Mouse (Mus musculus) neural tube, embryonic 14.5 days (tissue): ENCODE data around the gene Atp2b2. TPM values are rescaled to one million over a fixed set of nuclear protein-coding genes. Genes with fewer than 3 reads are reported as not detected.

Experiments
- ATAC-seq: fragments of 200-750 bp; cut with Nextera tagmentation; 2 replicates; pipeline ENCODE4 v1.8.0; 2017; ENCODE audit warnings: low read depth, mild to moderate bottlenecking, moderate TSS enrichment, moderate library complexity
- H3K27ac ChIP-seq: fragments of 300-500 bp; sonication (generic); 2 replicates; pipeline ENCODE4 v1.5.1; 2014; ENCODE audit warnings: low read depth, mild to moderate bottlenecking, control low read depth, low read length, moderate library complexity, mixed read lengths
- H3K27me3 ChIP-seq: fragments of 300-500 bp; sonication (generic); 2 replicates; pipeline ENCODE4 v1.6.1; 2014; ENCODE audit warnings: low read length; ENCODE audit not compliant: control insufficient read depth, insufficient read depth
- H3K36me3 ChIP-seq: fragments of 300-500 bp; sonication (generic); 2 replicates; pipeline ENCODE4 v1.6.1; 2014; ENCODE audit warnings: low read length, mixed read lengths; ENCODE audit not compliant: control insufficient read depth, insufficient read depth
- H3K4me1 ChIP-seq: fragments of 300-500 bp; sonication (generic); 2 replicates; pipeline ENCODE4 v1.6.1; 2014; ENCODE audit warnings: low read length; ENCODE audit not compliant: control insufficient read depth, insufficient read depth
- H3K4me2 ChIP-seq: fragments of 300-500 bp; sonication (generic); 2 replicates; pipeline ENCODE4 v1.6.1; 2014; ENCODE audit warnings: mild to moderate bottlenecking, low read depth, low read length, control low read depth
- H3K4me3 ChIP-seq: fragments of 300-500 bp; sonication (generic); 2 replicates; pipeline ENCODE4 v1.5.1; 2014; ENCODE audit warnings: low read depth, low read length, control low read depth, mixed read lengths
- H3K9ac ChIP-seq: fragments of 300-500 bp; sonication (generic); replicated peaks from 2 replicates; pipeline ENCODE4 v1.6.1; 2014; ENCODE audit warnings: low read depth, mild to moderate bottlenecking, control low read depth, low read length, mixed read lengths
- H3K9me3 ChIP-seq: fragments of 300-500 bp; sonication (generic); 2 replicates; pipeline ENCODE4 v1.6.1; 2016; ENCODE audit warnings: low read length; ENCODE audit not compliant: control insufficient read depth
- WGBS: fragments of 180-500 bp; shearing (Covaris S2); extraction: QIAGEN DNeasy Blood & Tissue Kit; methylation state at CpG from one replicate; pipeline ENCODE4 v1.1.7; 2014; 5-methylcytosine and 5-hydroxymethylcytosine counted together
- polyA plus RNA-seq: library from polyadenylated mRNA; unstranded; fragments of >200 nt; fragmentation: Nextera tagmentation; extraction: Ambion mirVana; gene quantifications from 2 replicates; pipeline ENCODE4 v1.2.1, GENCODE M21; 2014

Gene Atp2b2
- polyA plus RNA-seq, 1 experiment from 2014 or later: 38.6 TPM

GRCm38 (mm10) chr6:113994176-113994575 is 48.2 kb downstream of the Atp2b2 start:
- no peak overlapping the region for H3K4me2 ChIP-seq
- no peaks in the 10 kb centered on the region for H3K36me3 ChIP-seq
- H3K27me3 ChIP-seq: no peaks in the 10 kb centered on the region
- no peaks in the 10 kb centered on the region for H3K9me3 ChIP-seq
- no peak for ATAC-seq
- no peak overlapping the region for H3K9ac ChIP-seq
- no peak overlapping the region for H3K27ac ChIP-seq
- H3K4me1 ChIP-seq: no peaks in the 10 kb centered on the region
- H3K4me3 ChIP-seq: no peak overlapping the region
- 96% methylated on average over 5 of the region's 5 CpGs for WGBS

- H3K36me3 ChIP-seq: no peaks in the 10 kb centered on the region
- no peak overlapping the region for H3K4me3 ChIP-seq
- ATAC-seq: no peak
- no peaks in the 10 kb centered on the region for H3K4me1 ChIP-seq
- H3K9me3 ChIP-seq: no peaks in the 10 kb centered on the region
- no peaks in the 10 kb centered on the region for H3K27me3 ChIP-seq
- no peak overlapping the region for H3K27ac ChIP-seq
- H3K9ac ChIP-seq: no peak overlapping the region
- 77% methylated on average over 2 of the region's 2 CpGs for WGBS
- H3K4me2 ChIP-seq: no peak overlapping the region
Observed at GRCm38 (mm10) chr6:113992101-113992500, 50.3 kb downstream of the Atp2b2 start.

- no peak overlapping the region for H3K27ac ChIP-seq
Observed at GRCm38 (mm10) chr6:113991482-113991881, 50.9 kb downstream of the Atp2b2 start.

GRCm38 (mm10) chr6:113990044-113990443 is 52.4 kb downstream of the Atp2b2 start:
- Histone ChIP-seq H3K4me2 (no peak overlapping the region), H3K4me3 (no peak overlapping the region), H3K27ac (no peak overlapping the region), H3K9me3 (no peaks in the 10 kb centered on the region), H3K4me1 (no peaks in the 10 kb centered on the region), H3K27me3 (no peaks in the 10 kb centered on the region), H3K36me3 (no peaks in the 10 kb centered on the region), H3K9ac (no peak overlapping the region)
- 26% methylated on average over 1 of the region's 1 CpGs for WGBS
- ATAC-seq: no peak

More at GRCm38 (mm10) chr6:113991482-113991881, 50.9 kb downstream of the Atp2b2 start:
- no peak overlapping the region for H3K4me2 ChIP-seq
- ATAC-seq: no peak
- H3K9ac ChIP-seq: no peak overlapping the region
- H3K9me3 ChIP-seq: no peaks in the 10 kb centered on the region
- no peaks in the 10 kb centered on the region for H3K4me1 ChIP-seq
- no peaks in the 10 kb centered on the region for H3K36me3 ChIP-seq
- H3K27me3 ChIP-seq: no peaks in the 10 kb centered on the region
- 53% methylated on average over 11 of the region's 11 CpGs for WGBS
- no peak overlapping the region for H3K4me3 ChIP-seq

- no peak for ATAC-seq
- H3K4me1 ChIP-seq: no peaks in the 10 kb centered on the region
- no peak overlapping the region for H3K4me3 ChIP-seq
- H3K9ac ChIP-seq: no peak overlapping the region
- H3K9me3 ChIP-seq: no peaks in the 10 kb centered on the region
- no peaks in the 10 kb centered on the region for H3K36me3 ChIP-seq
- no peak overlapping the region for H3K4me2 ChIP-seq
- no peaks in the 10 kb centered on the region for H3K27me3 ChIP-seq
- no peak overlapping the region for H3K27ac ChIP-seq
- WGBS: 83% methylated on average over 2 of the region's 2 CpGs
Observed at GRCm38 (mm10) chr6:113988521-113988920, 53.9 kb downstream of the Atp2b2 start.

GRCm38 (mm10) chr6:113986671-113987070 is 55.7 kb downstream of the Atp2b2 start:
- Histone ChIP-seq H3K4me1 (no peaks in the 10 kb centered on the region), H3K27me3 (no peaks in the 10 kb centered on the region), H3K27ac (no peak overlapping the region), H3K4me2 (no peak overlapping the region), H3K4me3 (no peak overlapping the region), H3K9me3 (no peaks in the 10 kb centered on the region), H3K9ac (no peak overlapping the region), H3K36me3 (no peaks in the 10 kb centered on the region)
- WGBS: 55% methylated on average over 4 of the region's 4 CpGs
- ATAC-seq: no peak

- H3K4me1 ChIP-seq: no peaks in the 10 kb centered on the region
- no peaks in the 10 kb centered on the region for H3K36me3 ChIP-seq
- H3K9me3 ChIP-seq: no peaks in the 10 kb centered on the region
- no peak overlapping the region for H3K27ac ChIP-seq
- no peak overlapping the region for H3K4me3 ChIP-seq
- ATAC-seq: no peak
- no peaks in the 10 kb centered on the region for H3K27me3 ChIP-seq
- no peak overlapping the region for H3K4me2 ChIP-seq
- no peak overlapping the region for H3K9ac ChIP-seq
- WGBS: 86% methylated on average over 8 of the region's 8 CpGs
Observed at GRCm38 (mm10) chr6:113978673-113979072, 63.7 kb downstream of the Atp2b2 start.

GRCm38 (mm10) chr6:113978091-113978650 is 64.2 kb downstream of the Atp2b2 start:
- H3K9me3 ChIP-seq: no peaks in the 10 kb centered on the region
- no peak for ATAC-seq
- no peak overlapping the region for H3K9ac ChIP-seq
- no peaks in the 10 kb centered on the region for H3K36me3 ChIP-seq
- H3K4me3 ChIP-seq: no peak overlapping the region
- 76% methylated on average over 5 of the region's 5 CpGs for WGBS
- H3K4me2 ChIP-seq: no peak overlapping the region
- no peaks in the 10 kb centered on the region for H3K4me1 ChIP-seq
- H3K27ac ChIP-seq: no peak overlapping the region
- no peaks in the 10 kb centered on the region for H3K27me3 ChIP-seq

GRCm38 (mm10) chr6:113970900-113971299 is 71.5 kb downstream of the Atp2b2 start:
- Histone ChIP-seq H3K9ac (no peak overlapping the region), H3K36me3 (no peaks in the 10 kb centered on the region), H3K9me3 (no peaks in the 10 kb centered on the region), H3K27ac (no peak overlapping the region), H3K4me2 (no peak overlapping the region), H3K4me3 (no peak overlapping the region), H3K27me3 (no peaks in the 10 kb centered on the region), H3K4me1 (no peaks in the 10 kb centered on the region)
- no peak for ATAC-seq
- WGBS: 79% methylated on average over 2 of the region's 2 CpGs
